Mouse (Mus musculus) forebrain, embryonic 11.5 days (tissue): Measurements from ENCODE around the gene Dnajc13. TPM values are rescaled to one million over a fixed set of nuclear protein-coding genes. Genes with fewer than 3 reads are reported as not detected.

Experiments used
- ATAC-seq: fragments of 200-750 bp; cut with Nextera tagmentation; replicated peaks from 2 replicates; pipeline ENCODE4 v1.8.0; 2017; ENCODE audit warnings: moderate TSS enrichment; ENCODE audit not compliant: low FRiP score
- DNase-seq: peaks from one replicate; pipeline ENCODE4 v3.0.0-alpha.2; 2017; ENCODE audit warnings: low spot score
- H3K27ac ChIP-seq: fragments of 300-500 bp; sonication (generic); 2 replicates; pipeline ENCODE4 v1.5.1; 2014; ENCODE audit warnings: low read depth, low read length
- H3K27me3 ChIP-seq: fragments of 300-500 bp; sonication (generic); 2 replicates; pipeline ENCODE4 v1.6.1; 2014; ENCODE audit warnings: mild to moderate bottlenecking, low read length, mixed read lengths; ENCODE audit not compliant: control insufficient read depth, insufficient read depth
- H3K36me3 ChIP-seq: fragments of 300-500 bp; sonication (generic); 2 replicates; pipeline ENCODE4 v1.6.1; 2014; ENCODE audit warnings: mild to moderate bottlenecking, low read length, moderate library complexity, mixed read lengths; ENCODE audit not compliant: control insufficient read depth, insufficient read depth
- H3K4me1 ChIP-seq: fragments of 300-500 bp; sonication (generic); replicated peaks from 2 replicates; pipeline ENCODE4 v1.6.1; 2014; ENCODE audit warnings: low read length, mixed read lengths; ENCODE audit not compliant: control insufficient read depth, insufficient read depth
- H3K4me2 ChIP-seq: fragments of 300-500 bp; sonication (generic); 2 replicates; pipeline ENCODE4 v1.6.1; 2014; ENCODE audit warnings: low read depth, mild to moderate bottlenecking, low read length, moderate library complexity, mixed read lengths; ENCODE audit not compliant: severe bottlenecking
- H3K4me3 ChIP-seq: fragments of 300-500 bp; sonication (generic); 2 replicates; pipeline ENCODE4 v1.5.1; 2014; ENCODE audit warnings: low read depth, low read length
- H3K9ac ChIP-seq: fragments of 300-500 bp; sonication (generic); 2 replicates; pipeline ENCODE4 v1.6.1; 2014; ENCODE audit warnings: low read length
- H3K9me3 ChIP-seq: fragments of 300-500 bp; sonication (generic); 2 replicates; pipeline ENCODE4 v1.6.1; 2016; ENCODE audit warnings: low read length, mixed read lengths; ENCODE audit not compliant: control insufficient read depth
- WGBS: fragments of 180-500 bp; shearing (Covaris S2); extraction: QIAGEN DNeasy Blood & Tissue Kit; methylation state at CpG from one replicate; pipeline ENCODE4 v1.1.7; 2014; 5-methylcytosine and 5-hydroxymethylcytosine counted together
- polyA plus RNA-seq: library from polyadenylated mRNA; unstranded; fragments of >200 nt; fragmentation: Nextera tagmentation; extraction: Ambion mirVana; gene quantifications from 2 replicates; pipeline ENCODE4 v1.2.1, GENCODE M21; 2014

Dnajc13 gene
- polyA plus RNA-seq, 1 experiment from 2014 or later = 24.1 TPM

GRCm38 (mm10) chr9:104251111-104251510 is 11.6 kb downstream of the Dnajc13 start:
- no peak overlapping the region for H3K4me2 ChIP-seq
- no peak for ATAC-seq
- WGBS = 87% methylated on average over 8 of the region's 8 CpGs
- no peaks in the 10 kb centered on the region for H3K4me1 ChIP-seq
- no peak for DNase-seq
- H3K4me3 ChIP-seq = no peak overlapping the region
- H3K27ac ChIP-seq = no peak overlapping the region
- no peaks in the 10 kb centered on the region for H3K9me3 ChIP-seq
- no peak overlapping the region for H3K9ac ChIP-seq
- 0 out of 2 replicates have a peak, but pooled peaks cover 2% of the 10 kb centered on the region for H3K36me3 ChIP-seq
- no peaks in the 10 kb centered on the region for H3K27me3 ChIP-seq

- no peak overlapping the region for H3K9ac ChIP-seq
- no peaks in the 10 kb centered on the region for H3K9me3 ChIP-seq
- no peak overlapping the region for H3K27ac ChIP-seq
- H3K4me3 ChIP-seq = no peak overlapping the region
- ATAC-seq = no peak
- no peaks in the 10 kb centered on the region for H3K4me1 ChIP-seq
- H3K36me3 ChIP-seq = 0 out of 2 replicates have a peak, but pooled peaks cover 2% of the 10 kb centered on the region
- no peaks in the 10 kb centered on the region for H3K27me3 ChIP-seq
- no peak for DNase-seq
- H3K4me2 ChIP-seq = no peak overlapping the region
- 93% methylated on average over 6 of the region's 6 CpGs for WGBS
Measured at GRCm38 (mm10) chr9:104247307-104247987, 15.3 kb downstream of the Dnajc13 start.

- Histone ChIP-seq H3K9me3 (no peaks in the 10 kb centered on the region), H3K4me3 (no peak overlapping the region), H3K27me3 (no peaks in the 10 kb centered on the region), H3K36me3 (0 out of 2 replicates have a peak, but pooled peaks cover 2% of the 10 kb centered on the region), H3K4me1 (no peaks in the 10 kb centered on the region), H3K4me2 (no peak overlapping the region), H3K27ac (no peak overlapping the region), H3K9ac (no peak overlapping the region)
- ATAC-seq (no peak), DNase-seq (no peak)
- WGBS = 93% methylated on average over 9 of the region's 9 CpGs
Measured at GRCm38 (mm10) chr9:104243799-104244466, 18.8 kb downstream of the Dnajc13 start.

- WGBS = 94% methylated on average over 7 of the region's 7 CpGs
- Histone ChIP-seq H3K36me3 (no peaks in the 10 kb centered on the region; the same call in 1 of the 2 replicates), H3K4me3 (no peak overlapping the region)
Measured at GRCm38 (mm10) chr9:104240146-104240545, 22.6 kb downstream of the Dnajc13 start.

GRCm38 (mm10) chr9:104239076-104239475 is 23.7 kb downstream of the Dnajc13 start:
- no peaks in the 10 kb centered on the region for H3K4me1 ChIP-seq
- WGBS = 89% methylated on average over 8 of the region's 8 CpGs
- H3K4me2 ChIP-seq = no peak overlapping the region
- H3K9ac ChIP-seq = no peak overlapping the region
- no peaks in the 10 kb centered on the region for H3K9me3 ChIP-seq
- DNase-seq (no peak), ATAC-seq (no peak)
- H3K27me3 ChIP-seq = no peaks in the 10 kb centered on the region
- H3K4me3 ChIP-seq = no peak overlapping the region
- H3K27ac ChIP-seq = no peak overlapping the region
- H3K36me3 ChIP-seq = no peaks in the 10 kb centered on the region; the same call in 1 of the 2 replicates

More at GRCm38 (mm10) chr9:104240146-104240545, 22.6 kb downstream of the Dnajc13 start:
- ATAC-seq (no peak), DNase-seq (no peak)
- H3K4me1 ChIP-seq = no peaks in the 10 kb centered on the region
- H3K4me2 ChIP-seq = no peak overlapping the region
- no peaks in the 10 kb centered on the region for H3K27me3 ChIP-seq
- no peak overlapping the region for H3K9ac ChIP-seq
- no peak overlapping the region for H3K27ac ChIP-seq
- no peaks in the 10 kb centered on the region for H3K9me3 ChIP-seq

- Histone ChIP-seq H3K4me3 (no peak overlapping the region), H3K36me3 (no peaks in the 10 kb centered on the region; the same call in 1 of the 2 replicates), H3K9ac (no peak overlapping the region), H3K27me3 (no peaks in the 10 kb centered on the region), H3K9me3 (no peaks in the 10 kb centered on the region), H3K4me2 (no peak overlapping the region), H3K4me1 (no peaks in the 10 kb centered on the region), H3K27ac (no peak overlapping the region)
- WGBS = 93% methylated on average over 11 of the region's 11 CpGs
- ATAC-seq (no peak), DNase-seq (no peak)
Measured at GRCm38 (mm10) chr9:104236256-104236930, 26.3 kb downstream of the Dnajc13 start.

GRCm38 (mm10) chr9:104235751-104236150 is 27.0 kb downstream of the Dnajc13 start:
- no peak overlapping the region for H3K4me3 ChIP-seq
- H3K27me3 ChIP-seq = no peaks in the 10 kb centered on the region
- DNase-seq (no peak), ATAC-seq (no peak)
- no peak overlapping the region for H3K9ac ChIP-seq
- H3K36me3 ChIP-seq = no peaks in the 10 kb centered on the region; the same call in 1 of the 2 replicates
- no peaks in the 10 kb centered on the region for H3K4me1 ChIP-seq
- H3K9me3 ChIP-seq = no peaks in the 10 kb centered on the region
- no peak overlapping the region for H3K27ac ChIP-seq
- H3K4me2 ChIP-seq = no peak overlapping the region
- 86% methylated on average over 5 of the region's 5 CpGs for WGBS

GRCm38 (mm10) chr9:104233815-104234214 is 28.9 kb downstream of the Dnajc13 start:
- no peak for DNase-seq
- Histone ChIP-seq H3K4me1 (no peaks in the 10 kb centered on the region), H3K36me3 (no peaks in the 10 kb centered on the region; the same call in 1 of the 2 replicates), H3K4me2 (no peak overlapping the region), H3K27me3 (no peaks in the 10 kb centered on the region), H3K9ac (no peak overlapping the region), H3K27ac (no peak overlapping the region), H3K4me3 (no peak overlapping the region), H3K9me3 (no peaks in the 10 kb centered on the region)
- no peak for ATAC-seq
- 83% methylated on average over 1 of the region's 1 CpGs for WGBS
